Mouse (Mus musculus): Measurements from ENCODE around the gene Slc25a10. TPM values are rescaled to one million over a fixed set of nuclear protein-coding genes. Genes with fewer than 3 reads are reported as not detected.

Slc25a10 gene
- total and polyA plus RNA-seq, 3 experiments: 52.0 to 53.6 TPM; not detected in 1

DNA sequence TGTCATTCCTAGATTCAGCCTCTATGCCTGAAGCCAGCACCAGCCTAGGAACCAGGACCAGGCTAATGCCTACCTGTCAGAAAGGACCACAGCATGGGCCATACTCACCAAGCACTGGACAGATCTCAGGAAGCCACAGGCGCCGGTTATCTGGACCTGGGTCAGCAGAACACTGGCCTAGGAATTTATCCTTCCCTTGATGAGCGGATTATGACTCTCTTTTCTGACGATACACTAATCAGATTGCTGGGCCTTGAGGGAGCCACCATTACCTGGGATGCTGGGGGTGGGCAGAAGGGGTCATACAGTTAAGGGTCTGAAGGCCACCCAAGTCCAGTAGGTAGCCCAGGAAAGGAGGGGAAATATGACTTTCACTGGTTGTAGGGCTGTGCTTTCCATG is 38.3 kb upstream of the Slc25a10 start, which contains the start of gene Pde6g:
TSS of gene Pde6g (minus strand) at position 195 of the 400 bp plus-strand sequence.
- H3K36me3 ChIP-seq (ENCODE audit: control insufficient read depth in 1 of 2, insufficient read depth in 2 of 2, low read length in 2 of 2): peaks cover 0 to 5% of the 10 kb centered on the region in 2 experiments; a peak in 2 of 4 replicates
- no peaks in the 10 kb centered on the region for H3K9me3 ChIP-seq (replicated peaks; ENCODE audit: insufficient read depth, low read length)
- peaks cover 13% of the 10 kb centered on the region for H3K79me2 ChIP-seq (ENCODE audit: control insufficient read depth, insufficient read depth, low read length, poor library complexity)
- peaks cover 5 to 16% of the 10 kb centered on the region in 2 experiments for H3K4me1 ChIP-seq (ENCODE audit: control insufficient read depth in 1 of 2, insufficient read depth in 2 of 2, low read length in 2 of 2)
- TF ChIP-seq TBP (IDR thresholded peaks at IDR 0.05; ENCODE audit: low read depth, low read length) (no peak), TCF12 (IDR thresholded peaks at IDR 0.05; ENCODE audit: low read depth, low read length) (no peak), ZKSCAN1 (IDR thresholded peaks at IDR 0.05; ENCODE audit: low read depth, low read length) (no peak), CHD1 (IDR thresholded peaks at IDR 0.05; ENCODE audit: low read depth, low read length) (no peak), KAT2A (conservative IDR thresholded peaks at IDR 0.05; ENCODE audit: low read depth, low read length) (no peak), EP300 (IDR thresholded peaks at IDR 0.05; ENCODE audit: low read depth in 1 of 2, low read length in 2 of 2) (no peak), MAX (IDR thresholded peaks at IDR 0.05; ENCODE audit: low read length) (no peak), MXI1 (IDR thresholded peaks at IDR 0.05; ENCODE audit: low read depth, low read length) (no peak), ELF1 (IDR thresholded peaks at IDR 0.05; ENCODE audit: low read depth, low read length) (no peak), MYB (IDR thresholded peaks at IDR 0.05; ENCODE audit: low read depth, low read length) (no peak)
- H3K4me3 ChIP-seq (ENCODE audit: control insufficient read depth in 1 of 2, insufficient read depth in 1 of 2, low read depth in 2 of 2, low read length in 2 of 2): no peak within 1 kb of the TSS
- H3K9ac ChIP-seq (ENCODE audit: control insufficient read depth, low read depth, low read length, poor library complexity, severe bottlenecking): no peak within 1 kb of the TSS
- no peaks in the 10 kb centered on the region for H3K27me3 ChIP-seq (ENCODE audit: control insufficient read depth in 1 of 2, insufficient read depth in 2 of 2, low read length in 2 of 2)
- no peak within 1 kb of the TSS for H3K27ac ChIP-seq (ENCODE audit: control insufficient read depth, low read depth, low read length)
- no peak for DNase-seq (ENCODE audit: low read depth, low spot score)

DNA sequence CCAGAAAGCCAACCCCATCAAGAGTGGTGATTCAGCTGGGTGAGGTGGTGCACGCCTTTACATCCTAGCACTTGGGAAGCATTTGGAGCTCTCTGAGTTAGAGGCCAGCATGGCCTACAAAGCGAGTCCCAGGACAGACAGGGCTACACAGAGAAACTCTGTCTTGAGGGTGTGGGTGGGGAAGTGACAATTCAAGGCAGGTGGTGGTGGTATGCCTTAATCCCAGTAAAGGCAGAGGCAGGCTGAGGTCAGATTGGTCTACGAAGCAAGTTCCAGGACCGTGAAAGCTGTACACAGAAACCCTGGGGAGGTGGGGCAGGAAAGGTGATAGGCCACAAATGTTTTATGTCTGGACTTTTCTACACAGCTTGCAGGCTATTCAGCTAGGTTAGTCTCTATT is 36.7 kb upstream of the Slc25a10 start:
- TF ChIP-seq ZMIZ1 (IDR thresholded peaks at IDR 0.05; ENCODE audit: low read depth, low read length) (no peak), ELF1 (IDR thresholded peaks at IDR 0.05; ENCODE audit: low read depth, low read length) (no peak), KAT2A (conservative IDR thresholded peaks at IDR 0.05; ENCODE audit: low read depth, low read length) (no peak), GATA1 (IDR thresholded peaks at IDR 0.05; ENCODE audit: low read depth, low read length) (no peak), USF1 (IDR thresholded peaks at IDR 0.05; ENCODE audit: low read depth, low read length) (no peak), USF2 (IDR thresholded peaks at IDR 0.05; ENCODE audit: borderline replicate concordance in 1 of 2, insufficient read depth in 1 of 2, low read depth in 1 of 2, low read length in 2 of 2) (no peak), TCF12 (IDR thresholded peaks at IDR 0.05; ENCODE audit: low read depth, low read length) (no peak), RAD21 (IDR thresholded peaks at IDR 0.05; ENCODE audit: low read depth, low read length) (no peak), NRF1 (IDR thresholded peaks at IDR 0.05; ENCODE audit: insufficient read depth, low read depth, low read length, poor library complexity, severe bottlenecking) (no peak), MEF2A (IDR thresholded peaks at IDR 0.05; ENCODE audit: extremely low read depth, insufficient replicate concordance, low read depth, low read length, poor library complexity, severe bottlenecking) (no peak), ETS1 (IDR thresholded peaks at IDR 0.05; ENCODE audit: low read depth, low read length) (no peak), RCOR1 (IDR thresholded peaks at IDR 0.05; ENCODE audit: low read depth, low read length) (no peak), BHLHE40 (IDR thresholded peaks at IDR 0.05; ENCODE audit: borderline replicate concordance, low read depth, low read length) (no peak), CHD2 (IDR thresholded peaks at IDR 0.05; ENCODE audit: low read length) (no peak), TAL1 (IDR thresholded peaks at IDR 0.05; ENCODE audit: low read length) (no peak), CHD1 (IDR thresholded peaks at IDR 0.05; ENCODE audit: low read depth, low read length) (no peak), UBTF (IDR thresholded peaks at IDR 0.05; ENCODE audit: borderline replicate concordance, insufficient read depth, low read depth, low read length) (no peak), GABPA (IDR thresholded peaks at IDR 0.05; ENCODE audit: low read depth, low read length) (no peak), ZC3H11A (IDR thresholded peaks at IDR 0.05; ENCODE audit: low read depth, low read length) (no peak), NELFE (IDR thresholded peaks at IDR 0.05; ENCODE audit: low read depth, low read length) (no peak)
- H3K27me3 ChIP-seq (ENCODE audit: control insufficient read depth in 1 of 2, insufficient read depth in 2 of 2, low read length in 2 of 2): no peaks in the 10 kb centered on the region
- H3K36me3 ChIP-seq (ENCODE audit: control insufficient read depth in 1 of 2, insufficient read depth in 2 of 2, low read length in 2 of 2): peaks cover 0 to 13% of the 10 kb centered on the region in 2 experiments; a peak in 2 of 4 replicates
- peaks cover 29% of the 10 kb centered on the region for H3K79me2 ChIP-seq (ENCODE audit: control insufficient read depth, insufficient read depth, low read length, poor library complexity)
- no peak overlapping the region for H3K9ac ChIP-seq (ENCODE audit: control insufficient read depth, low read depth, low read length, poor library complexity, severe bottlenecking)
- H3K4me1 ChIP-seq (ENCODE audit: control insufficient read depth in 1 of 2, insufficient read depth in 2 of 2, low read length in 2 of 2): peaks cover 4 to 20% of the 10 kb centered on the region in 2 experiments
- no peaks in the 10 kb centered on the region for H3K9me3 ChIP-seq (replicated peaks; ENCODE audit: insufficient read depth, low read length)
- H3K27ac ChIP-seq (ENCODE audit: control insufficient read depth, low read depth, low read length): no peak overlapping the region
- DNase-seq (ENCODE audit: low read depth, low spot score): no peak
- H3K4me3 ChIP-seq (ENCODE audit: control insufficient read depth in 1 of 2, insufficient read depth in 1 of 2, low read depth in 2 of 2, low read length in 2 of 2): no peak overlapping the region

Data from MEL (cell line).